Mouse (Mus musculus) mature B cell (primary cell): ENCODE measurements around the gene Trim39.

Source experiments
- in situ Hi-C: fragments of 300-500 bp; cut with MboI; formaldehyde crosslinking; loops from 2 replicates; pipeline ENCODE4 v1.14.3; 2019

Gene Trim39

DNA sequence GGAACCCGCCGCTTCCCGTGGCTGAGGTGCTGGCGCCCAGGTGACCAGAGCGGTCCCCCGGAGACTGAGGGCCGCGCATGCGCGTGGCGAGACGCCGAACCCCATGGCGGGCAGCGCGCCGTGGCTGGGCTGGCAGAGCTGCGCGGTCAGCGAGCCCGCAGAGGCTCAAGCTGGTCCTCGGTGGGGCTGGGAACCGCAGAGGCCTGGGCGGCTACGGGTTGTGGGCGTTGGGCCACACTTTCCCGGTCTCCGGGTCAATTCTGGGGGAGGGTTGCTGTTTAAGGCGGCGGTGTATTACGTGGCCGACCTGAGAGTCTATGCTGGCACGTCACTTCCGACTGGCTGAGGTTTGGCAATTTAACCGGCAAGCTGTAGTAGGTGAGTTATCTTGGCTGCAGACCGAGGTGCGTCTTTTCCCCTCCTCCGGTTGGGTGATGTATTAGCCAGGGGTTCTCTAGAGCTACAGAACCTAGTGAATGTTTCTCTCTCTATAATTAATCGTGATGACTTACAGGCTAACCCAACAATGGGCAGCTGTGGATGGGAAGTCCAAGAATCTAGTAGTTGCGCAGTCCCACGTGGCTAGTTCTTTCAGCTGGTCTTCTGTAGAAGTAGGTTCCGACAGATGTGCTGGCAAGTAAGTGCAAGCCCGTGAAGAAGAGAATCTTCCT is at the start of gene Trim39:
Trim39 (minus strand) TSS at position 662 of the 671 bp plus-strand sequence.
- in situ Hi-C loops: no loop called here

GRCm38 (mm10) chr17:36315689-36316253 is 43.7 kb upstream of the Trim39 start:
- in situ Hi-C loops: loop anchor here (25.0 kb wide), 1 partner anchor 472 kb away; no protein-coding TSS in a partner anchor

DNA sequence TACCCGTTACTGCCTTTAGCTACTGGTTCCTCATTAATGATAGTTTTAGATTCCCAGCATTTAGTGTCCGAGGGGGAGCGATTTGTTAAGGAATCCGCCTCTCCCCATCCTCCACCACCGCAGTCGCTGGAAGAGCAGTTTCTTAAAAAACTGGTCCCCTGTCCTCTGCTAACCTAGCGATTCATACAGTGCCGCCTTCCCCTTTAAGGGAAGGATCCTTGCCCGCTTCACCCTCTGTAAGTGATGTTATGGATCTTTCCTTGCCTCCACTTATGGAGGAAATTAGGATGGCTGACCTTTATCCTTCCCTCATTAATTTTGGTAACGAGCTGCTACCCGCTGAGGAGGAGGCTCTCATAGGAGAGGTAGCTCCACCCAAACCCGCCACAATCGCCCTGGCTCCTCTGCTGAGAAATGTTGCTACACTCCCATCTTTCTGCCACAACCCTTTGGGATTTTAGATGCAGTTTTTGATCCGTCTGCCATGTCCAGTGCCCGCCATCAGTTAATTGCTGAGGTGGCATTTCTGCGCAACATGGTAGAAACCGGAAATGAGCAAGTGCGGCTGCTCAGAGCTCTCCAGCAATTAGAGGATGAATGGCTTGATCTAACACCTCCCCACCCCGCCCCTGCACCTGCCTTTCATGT is 43.1 kb upstream of the Trim39 start:
- in situ Hi-C loops: loop anchor here (25.0 kb wide), 1 partner anchor 472 kb away; no protein-coding TSS in a partner anchor

GRCm38 (mm10) chr17:36314511-36314910 is 42.5 kb upstream of the Trim39 start:
- in situ Hi-C loops: loop anchor here (25.0 kb wide), 1 partner anchor 473 kb away; no protein-coding TSS in a partner anchor

- in situ Hi-C loops: loop anchor here (25.0 kb wide), 1 partner anchor 478 kb away; no protein-coding TSS in a partner anchor
These were observed 37.2 kb upstream of the Trim39 start for GRCm38 (mm10) chr17:36309293-36309692.

GRCm38 (mm10) chr17:36308855-36309254 is 36.8 kb upstream of the Trim39 start:
- in situ Hi-C loops: loop anchor here (25.0 kb wide), 1 partner anchor 478 kb away; no protein-coding TSS in a partner anchor

- in situ Hi-C loops: no loop called here
These were observed 14.3 kb upstream of the Trim39 start, which contains the start of gene H2-M10.2 for GRCm38 (mm10) chr17:36286390-36286789. H2-M10.2 (minus strand) TSS chr17:36286490.

- in situ Hi-C loops: no loop called here
These were observed 9.6 kb upstream of the Trim39 start for GRCm38 (mm10) chr17:36281521-36282245.

- in situ Hi-C loops: no loop called here
These were observed 2.7 kb upstream of the Trim39 start for GRCm38 (mm10) chr17:36274776-36275175.

- in situ Hi-C loops: no loop called here
These were observed 1.7 kb upstream of the Trim39 start for GRCm38 (mm10) chr17:36273796-36274195.

- in situ Hi-C loops: no loop called here
These were observed 758 bp upstream of the Trim39 start for GRCm38 (mm10) chr17:36272643-36273366.

DNA sequence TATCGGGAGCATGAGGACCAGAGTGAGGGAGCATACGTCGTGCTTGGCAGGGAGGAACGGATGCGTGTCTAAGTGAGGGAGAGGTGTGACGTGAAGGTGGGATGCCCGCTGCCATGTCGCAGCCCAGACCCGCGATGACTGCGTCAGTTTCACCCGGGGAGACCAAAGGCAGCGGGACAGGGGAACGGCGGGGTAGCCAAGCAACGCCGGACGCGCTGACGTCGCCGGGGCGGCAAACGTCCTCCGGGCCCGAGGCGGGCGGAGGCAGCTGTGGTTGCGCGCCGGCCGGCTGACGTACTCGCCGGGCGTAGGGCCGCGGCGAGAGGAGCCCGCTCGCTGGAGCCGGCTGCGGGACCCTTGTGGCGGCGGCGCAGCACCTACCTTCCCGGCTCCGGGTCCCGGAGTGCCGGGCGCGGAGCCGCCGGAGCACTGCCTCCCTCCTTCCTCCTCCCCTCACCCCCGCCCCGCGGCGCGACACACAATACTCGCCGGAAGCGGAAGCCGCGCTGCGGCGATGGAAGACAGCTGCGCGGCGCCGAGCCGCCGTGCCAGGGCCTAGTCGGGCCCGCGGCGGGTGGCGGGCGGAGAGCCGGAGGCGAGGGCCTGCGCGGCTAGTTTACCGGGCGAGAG is 976 bp downstream of the Trim39 start:
- in situ Hi-C loops: no loop called here

DNA sequence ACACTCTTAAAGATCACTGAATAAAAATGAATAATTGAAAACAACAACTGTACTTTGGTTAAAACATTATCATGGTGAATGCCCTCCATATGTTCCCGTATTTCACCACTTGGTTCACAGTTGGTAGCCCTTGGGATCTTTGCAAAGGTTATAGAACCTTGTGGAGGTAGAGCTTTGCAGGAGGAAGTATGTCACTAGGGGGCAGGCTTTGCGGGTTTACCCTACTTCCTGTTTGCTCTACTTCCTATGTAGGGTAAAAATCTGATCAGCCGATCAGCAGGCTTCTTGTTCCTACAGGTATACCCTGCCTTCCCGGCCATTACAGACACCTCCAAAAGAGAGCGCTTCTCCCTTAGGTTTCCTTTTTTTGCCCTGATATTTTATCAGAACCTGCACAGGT is 6.2 kb downstream of the Trim39 start:
- in situ Hi-C loops: no loop called here

GRCm38 (mm10) chr17:36264273-36264925 is 7.6 kb downstream of the Trim39 start:
- in situ Hi-C loops: no loop called here

DNA sequence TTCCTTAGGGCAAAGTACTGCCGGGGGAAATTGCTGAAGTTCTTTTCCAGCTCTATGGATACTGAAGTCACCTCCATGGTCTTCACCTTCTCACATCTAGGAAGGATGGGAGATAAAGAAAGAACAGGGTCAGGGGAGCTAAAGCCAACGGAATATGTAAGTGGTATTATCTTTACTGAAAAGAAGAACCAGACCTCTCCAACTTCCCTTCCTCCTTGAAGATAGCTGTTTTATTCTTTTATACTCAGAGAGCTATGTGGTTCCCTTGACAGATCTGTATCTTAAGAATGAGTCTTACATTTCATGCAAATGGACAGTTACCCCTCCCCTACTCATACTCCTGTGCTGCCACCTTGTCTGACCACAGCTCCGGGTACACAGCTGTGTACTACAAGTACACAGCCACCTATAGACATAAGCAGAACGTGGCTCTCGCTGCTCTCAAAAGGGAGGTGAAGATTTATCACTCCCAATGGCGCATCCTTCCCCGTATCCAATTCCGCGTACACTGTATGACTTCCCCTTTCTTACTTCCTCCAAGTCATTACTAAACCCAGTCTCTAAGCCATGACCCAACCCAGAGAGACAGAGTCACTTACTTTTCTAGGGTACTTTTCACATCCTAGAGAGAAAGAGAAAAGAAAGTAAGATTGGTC is 10.4 kb downstream of the Trim39 start:
- in situ Hi-C loops: no loop called here

DNA sequence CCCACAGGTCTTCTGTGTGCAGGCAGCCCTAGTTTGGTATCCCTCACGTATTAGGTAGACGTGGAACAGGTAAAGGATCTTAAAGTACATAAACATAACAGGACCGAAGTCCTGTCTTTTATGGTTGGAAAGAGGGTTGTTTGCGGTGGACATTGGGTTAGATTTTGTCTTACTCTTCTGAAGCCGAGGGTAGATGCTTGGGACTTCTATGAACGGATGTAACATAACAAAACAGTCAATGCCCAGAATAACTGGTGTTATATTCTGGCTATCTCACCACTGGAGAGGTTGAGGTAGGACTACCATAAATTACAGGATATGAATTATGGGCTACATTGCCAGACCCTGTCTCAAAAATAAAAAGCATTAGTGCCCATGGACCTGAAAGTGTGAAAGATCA is 14.1 kb downstream of the Trim39 start, which contains the start of gene Rpp21:
Rpp21 (minus strand) TSS at position 101 of the 400 bp plus-strand sequence.
- in situ Hi-C loops: no loop called here

DNA sequence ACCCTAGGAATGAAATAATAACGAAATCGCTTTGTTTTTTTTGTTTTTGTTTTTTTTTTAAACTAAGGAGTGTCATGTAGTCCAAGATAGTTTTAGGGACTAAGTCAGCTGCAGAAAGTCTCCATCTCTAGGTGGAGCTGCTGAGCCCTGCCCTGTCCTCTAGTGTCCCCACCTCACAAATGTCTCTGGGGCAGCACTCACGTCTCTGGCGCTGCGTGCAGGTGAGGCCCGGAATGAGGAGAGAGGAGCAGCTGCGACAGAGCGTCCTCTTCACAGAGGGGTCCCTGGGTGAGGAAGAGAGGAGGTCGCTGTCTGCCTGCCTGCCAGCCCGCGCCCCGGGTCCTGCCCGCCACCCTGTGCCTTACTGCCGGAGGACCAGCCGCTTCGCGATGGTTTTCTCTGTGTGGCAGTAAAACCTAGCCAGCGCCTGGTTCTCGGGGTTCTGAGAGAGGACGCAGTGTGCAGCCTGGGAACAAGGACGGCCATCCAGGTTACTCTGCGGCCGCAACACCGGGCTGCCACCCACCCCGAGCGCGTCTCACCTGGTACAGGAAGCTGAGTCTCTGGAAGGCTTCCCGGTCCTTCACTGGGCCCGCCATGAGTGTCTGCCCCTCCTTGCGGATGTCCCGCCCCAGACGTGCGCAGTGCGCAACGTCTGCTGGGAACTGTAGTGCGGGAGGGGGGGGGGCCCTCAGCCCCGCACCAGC is 14.7 kb downstream of the Trim39 start:
- in situ Hi-C loops: no loop called here

DNA sequence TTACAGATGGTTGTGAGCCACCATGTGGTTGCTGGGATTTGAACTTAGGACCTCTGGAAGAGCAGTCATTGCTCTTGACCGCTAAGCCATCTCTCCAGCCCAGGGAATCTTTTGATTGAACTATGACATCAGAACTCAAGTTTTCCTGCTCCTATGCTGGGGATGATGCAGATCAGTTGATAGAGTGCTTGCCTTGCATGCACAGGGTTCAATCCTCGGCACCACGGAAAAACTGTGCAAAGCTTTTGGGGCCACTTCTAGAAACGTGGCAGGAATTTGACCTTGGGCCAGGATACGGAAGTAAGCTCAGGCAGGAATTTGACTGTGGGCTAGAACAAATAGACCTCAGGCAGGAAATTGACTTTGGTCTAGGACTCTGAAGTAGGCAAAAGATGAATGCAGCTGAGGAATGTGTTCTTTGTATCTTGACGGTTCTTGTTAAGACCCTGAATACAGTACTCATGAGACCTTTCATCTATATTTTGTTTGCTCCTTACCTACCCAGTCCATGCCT is 18.9 kb downstream of the Trim39 start:
- in situ Hi-C loops: no loop called here
